Mouse (Mus musculus) hematopoietic stem cell, adult 5-6 weeks (primary cell): ENCODE measurements at regions not wholly inside any gene's neighbourhood (a gene's known extent, or its start where the extent isn't known, plus 50 kb on each side); places are given as distances from the start of the nearest gene placed in this dataset.

Experiments
- ATAC-seq, 2 experiments: fragments of 125-278 bp in 1 of 2; replicated peaks in 1 of 2; 2 replicates each; pipeline ENCODE4 v1.8.0; 2016 to 2017; ENCODE audit warnings: inconsistent platforms in 2 of 2, mild to moderate bottlenecking in 2 of 2, moderate number of reproducible peaks in 2 of 2, low read depth in 1 of 2, moderate TSS enrichment in 1 of 2; ENCODE audit not compliant: low FRiP score in 2 of 2, poor library complexity in 2 of 2, severe bottlenecking in 2 of 2, insufficient read depth in 1 of 2, low TSS enrichment in 1 of 2

GRCm38 (mm10) chr11:7975845-7976244, 688.5 kb downstream of the Tns3 start:
- no peak for ATAC-seq

GRCm38 (mm10) chr11:7949931-7950330, 714.4 kb downstream of the Tns3 start:
- no peak for ATAC-seq

- no peak for ATAC-seq
Observed at GRCm38 (mm10) chr11:7949201-7949875, 715.0 kb downstream of the Tns3 start.

- no peak for ATAC-seq
Observed at GRCm38 (mm10) chr11:7944956-7945515, 719.3 kb downstream of the Tns3 start.

GRCm38 (mm10) chr11:7944373-7944772, 720.0 kb downstream of the Tns3 start:
- ATAC-seq: no peak

- ATAC-seq: no peak
Observed at GRCm38 (mm10) chr11:7933611-7934010, 719.9 kb upstream of the Igfbp3 start.

GRCm38 (mm10) chr11:7932638-7933037, 718.9 kb upstream of the Igfbp3 start:
- ATAC-seq: no peak

- ATAC-seq: no peak
Observed at GRCm38 (mm10) chr11:7931064-7931797, 717.5 kb upstream of the Igfbp3 start.

GRCm38 (mm10) chr11:7927676-7928075, 714.0 kb upstream of the Igfbp3 start:
- no peak for ATAC-seq

GRCm38 (mm10) chr11:7912036-7912435, 698.3 kb upstream of the Igfbp3 start:
- no peak for ATAC-seq

GRCm38 (mm10) chr11:7900266-7900665, 686.5 kb upstream of the Igfbp3 start:
- no peak for ATAC-seq

- no peak for ATAC-seq
Observed at GRCm38 (mm10) chr11:7898204-7898603, 684.5 kb upstream of the Igfbp3 start.

GRCm38 (mm10) chr11:7880506-7880905, 666.8 kb upstream of the Igfbp3 start:
- ATAC-seq: no peak

GRCm38 (mm10) chr11:7864116-7864515, 650.4 kb upstream of the Igfbp3 start:
- no peak for ATAC-seq

GRCm38 (mm10) chr11:7863711-7864110, 650.0 kb upstream of the Igfbp3 start:
- no peak for ATAC-seq

- ATAC-seq: no peak
Observed at GRCm38 (mm10) chr11:7862547-7862946, 648.8 kb upstream of the Igfbp3 start.

- no peak for ATAC-seq
Observed at GRCm38 (mm10) chr11:7852612-7853011, 638.9 kb upstream of the Igfbp3 start.

- no peak for ATAC-seq
Observed at GRCm38 (mm10) chr11:7838311-7839237, 624.9 kb upstream of the Igfbp3 start.
